Mouse (Mus musculus) forebrain, postnatal 0 days (tissue): ENCODE data around the gene Kirrel3. TPM values are rescaled to one million over a fixed set of nuclear protein-coding genes. Genes with fewer than 3 reads are reported as not detected.

Experiments used
- ATAC-seq: fragments of 200-750 bp; cut with Nextera tagmentation; 2 replicates; pipeline ENCODE4 v1.8.0; 2017; ENCODE audit warnings: mild to moderate bottlenecking, moderate library complexity
- DNase-seq: peaks from one replicate; pipeline ENCODE4 v3.0.0-alpha.2; 2015
- H3K27ac ChIP-seq: fragments of 300-500 bp; sonication (generic); 2 replicates; pipeline ENCODE4 v1.5.1; 2014; ENCODE audit warnings: low read depth, mild to moderate bottlenecking, antibody characterized with exemption, low read length, moderate library complexity, mixed read lengths
- H3K27me3 ChIP-seq: fragments of 300-500 bp; sonication (generic); 2 replicates; pipeline ENCODE4 v1.6.1; 2014; ENCODE audit warnings: mild to moderate bottlenecking, low read length, mixed read lengths; ENCODE audit not compliant: insufficient read depth
- H3K36me3 ChIP-seq: fragments of 300-500 bp; sonication (generic); 2 replicates; pipeline ENCODE4 v1.6.1; 2014; ENCODE audit warnings: mild to moderate bottlenecking, moderate library complexity; ENCODE audit not compliant: insufficient read depth
- H3K4me1 ChIP-seq: fragments of 300-500 bp; sonication (generic); 2 replicates; pipeline ENCODE4 v1.6.1; 2014; ENCODE audit warnings: antibody characterized with exemption; ENCODE audit not compliant: insufficient read depth
- H3K4me2 ChIP-seq: fragments of 300-500 bp; sonication (generic); 2 replicates; pipeline ENCODE4 v1.6.1; 2014; ENCODE audit warnings: low read depth, mild to moderate bottlenecking, moderate library complexity
- H3K4me3 ChIP-seq: fragments of 300-500 bp; sonication (generic); 2 replicates; pipeline ENCODE4 v1.5.1; 2014; ENCODE audit warnings: low read depth, low read length, mixed read lengths
- H3K9ac ChIP-seq: fragments of 300-500 bp; sonication (generic); 2 replicates; pipeline ENCODE4 v1.6.1; 2014; ENCODE audit warnings: mild to moderate bottlenecking
- H3K9me3 ChIP-seq: fragments of 300-500 bp; sonication (generic); 2 replicates; pipeline ENCODE4 v1.6.1; 2016; ENCODE audit warnings: low read length
- CTCF ChIP-seq: sonication (generic); IDR thresholded peaks from 2 replicates; pipeline ENCODE4 v1.5.1; 2016; ENCODE audit warnings: antibody characterized with exemption, control low read depth, low read depth
- WGBS: fragments of 180-500 bp; shearing (Covaris S2); extraction: QIAGEN DNeasy Blood & Tissue Kit; methylation state at CpG from one replicate; pipeline ENCODE4 v1.1.7; 2014; 5-methylcytosine and 5-hydroxymethylcytosine counted together
- polyA plus RNA-seq: library from polyadenylated mRNA; unstranded; fragments of >200 nt; fragmentation: Nextera tagmentation; extraction: Ambion mirVana; gene quantifications from 2 replicates; pipeline ENCODE4 v1.2.1, GENCODE M21; 2015
- total RNA-seq: library from RNA; depleted of rRNA; stranded (reverse); fragments of >200 nt; gene quantifications from 2 replicates; pipeline ENCODE4 v1.2.3, GENCODE M21; 2014

The Kirrel3 gene
- total and polyA plus RNA-seq, 2 experiments from 2014 or later = 35.3 to 57.6 TPM

DNA sequence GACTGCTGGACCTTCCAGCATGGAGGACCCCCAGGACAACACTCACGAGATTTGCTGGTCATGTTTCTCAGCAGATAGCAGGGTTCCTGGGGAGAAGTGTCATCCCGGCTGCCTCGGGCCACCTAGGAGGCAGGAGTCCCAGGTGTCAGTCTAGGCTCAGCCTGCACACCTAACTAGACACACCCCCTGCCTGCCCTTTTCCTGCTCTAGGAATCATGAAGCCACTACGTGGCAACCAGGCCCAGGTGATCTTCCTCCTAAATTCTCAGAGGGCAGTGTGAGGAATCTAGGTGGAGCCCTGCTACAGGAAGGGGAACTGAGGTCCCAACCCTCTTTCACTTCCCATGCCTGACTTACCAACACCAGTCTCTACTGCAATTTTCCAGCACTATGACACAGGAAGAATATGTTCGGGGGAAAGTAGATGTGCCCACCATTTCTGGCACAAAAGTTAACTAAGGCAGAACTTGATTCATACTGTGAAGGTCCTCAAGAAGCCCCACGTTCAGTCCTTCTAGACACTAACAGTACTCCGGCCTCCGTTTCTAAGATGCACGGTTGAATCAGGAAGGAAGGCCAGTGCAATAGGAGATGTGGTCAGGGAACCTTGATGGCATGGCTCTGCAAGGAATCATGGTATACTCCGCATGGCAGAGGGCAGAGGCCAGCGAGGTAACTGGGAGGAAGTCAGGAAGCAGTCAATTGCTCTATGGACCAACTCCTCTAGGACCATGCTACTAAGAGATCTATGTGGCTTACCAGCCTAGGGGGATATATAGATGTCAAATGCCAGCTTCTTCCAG lies 570.0 kb downstream of the Kirrel3 start:
- ATAC-seq (no peak), DNase-seq (no peak)
- no peaks in the 10 kb centered on the region for H3K9me3 ChIP-seq
- no peaks in the 10 kb centered on the region for H3K27me3 ChIP-seq
- no peaks in the 10 kb centered on the region for H3K4me1 ChIP-seq
- H3K4me2 ChIP-seq = no peak overlapping the region
- no peak overlapping the region for H3K4me3 ChIP-seq
- 93% methylated on average over 11 of the region's 11 CpGs for WGBS
- H3K36me3 ChIP-seq = peaks cover 7% of the 10 kb centered on the region; the same call in 1 of the 2 replicates
- TF ChIP-seq CTCF = no peak
- no peak overlapping the region for H3K27ac ChIP-seq
- no peak overlapping the region for H3K9ac ChIP-seq

DNA sequence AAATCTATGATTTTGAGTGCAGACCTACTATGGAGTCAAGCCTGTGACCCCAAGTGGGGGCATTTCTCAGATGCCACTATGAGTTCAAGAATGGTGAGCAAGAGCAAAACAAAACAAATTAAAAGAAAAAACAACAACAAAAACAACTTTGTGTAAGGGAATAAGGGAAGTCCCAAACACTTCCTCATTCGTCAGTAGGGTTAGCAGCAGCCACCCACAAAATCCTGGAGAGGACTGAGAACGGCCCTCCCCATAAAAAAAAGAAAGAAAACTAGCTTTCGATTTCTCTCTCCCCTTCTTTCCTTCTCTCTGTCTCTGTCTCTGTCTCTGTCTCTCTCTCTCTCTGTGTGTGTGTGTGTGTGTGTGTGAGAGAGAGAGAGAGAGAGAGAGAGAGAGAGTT lies 570.9 kb downstream of the Kirrel3 start:
- Histone ChIP-seq H3K4me3 (no peak overlapping the region), H3K27ac (no peak overlapping the region), H3K36me3 (peaks cover 7% of the 10 kb centered on the region; the same call in 1 of the 2 replicates), H3K9me3 (no peaks in the 10 kb centered on the region), H3K4me1 (no peaks in the 10 kb centered on the region), H3K4me2 (no peak overlapping the region), H3K9ac (no peak overlapping the region), H3K27me3 (no peaks in the 10 kb centered on the region)
- 91% methylated on average over 3 of the region's 3 CpGs for WGBS
- no peak for TF ChIP-seq CTCF
- no peak for DNase-seq
- no peak for ATAC-seq

DNA sequence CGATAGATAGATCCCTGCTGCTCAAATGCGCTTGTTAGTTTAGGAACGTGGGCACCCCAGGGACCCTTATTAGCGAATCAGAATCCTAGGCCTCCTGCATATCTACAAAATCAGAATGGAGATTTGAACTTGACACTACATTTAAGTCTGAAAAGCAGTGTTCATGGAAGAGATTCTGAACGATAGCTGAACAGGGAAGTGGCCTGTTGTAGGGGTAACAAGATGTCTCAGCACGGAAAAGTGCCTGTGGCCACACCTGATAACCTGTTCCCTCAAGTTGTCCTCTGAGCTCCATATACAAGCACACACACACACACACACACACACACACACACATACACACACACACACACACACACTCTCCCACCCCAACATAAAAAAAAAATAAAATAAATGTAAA lies 571.9 kb downstream of the Kirrel3 start:
- no peaks in the 10 kb centered on the region for H3K4me1 ChIP-seq
- no peak overlapping the region for H3K27ac ChIP-seq
- DNase-seq (no peak), ATAC-seq (no peak)
- H3K4me3 ChIP-seq = no peak overlapping the region
- peaks cover 6% of the 10 kb centered on the region; the same call in 1 of the 2 replicates for H3K36me3 ChIP-seq
- no peaks in the 10 kb centered on the region for H3K27me3 ChIP-seq
- no peak for TF ChIP-seq CTCF
- H3K9me3 ChIP-seq = no peaks in the 10 kb centered on the region
- H3K4me2 ChIP-seq = no peak overlapping the region
- 89% methylated on average over 6 of the region's 6 CpGs for WGBS
- no peak overlapping the region for H3K9ac ChIP-seq

DNA sequence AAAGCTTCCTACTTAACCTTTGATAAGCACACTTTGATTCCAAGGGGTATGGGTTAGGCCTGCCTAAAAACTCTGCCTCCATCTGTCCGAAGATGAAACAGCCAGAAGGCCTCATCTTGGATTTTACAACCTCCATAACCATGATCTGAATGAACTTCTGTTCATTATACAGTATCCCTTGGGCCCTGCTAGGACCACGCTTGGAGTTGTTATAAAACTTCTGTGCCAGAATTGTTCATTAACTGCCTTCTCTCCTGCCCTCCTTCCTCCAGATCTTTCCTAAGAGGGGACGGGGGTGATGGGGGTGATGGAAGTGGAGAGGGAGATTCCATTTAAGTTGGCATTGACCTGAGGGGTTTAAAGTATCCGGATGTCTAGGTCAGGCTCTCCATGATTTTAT lies 572.5 kb downstream of the Kirrel3 start:
- Histone ChIP-seq H3K4me2 (no peak overlapping the region), H3K36me3 (0 out of 2 replicates have a peak, but pooled peaks cover under 1% of the 10 kb centered on the region), H3K27ac (no peak overlapping the region), H3K9ac (no peak overlapping the region), H3K27me3 (no peaks in the 10 kb centered on the region), H3K4me1 (no peaks in the 10 kb centered on the region), H3K4me3 (no peak overlapping the region), H3K9me3 (no peaks in the 10 kb centered on the region)
- no peak for TF ChIP-seq CTCF
- 95% methylated on average over 4 of the region's 4 CpGs for WGBS
- no peak for ATAC-seq
- no peak for DNase-seq

DNA sequence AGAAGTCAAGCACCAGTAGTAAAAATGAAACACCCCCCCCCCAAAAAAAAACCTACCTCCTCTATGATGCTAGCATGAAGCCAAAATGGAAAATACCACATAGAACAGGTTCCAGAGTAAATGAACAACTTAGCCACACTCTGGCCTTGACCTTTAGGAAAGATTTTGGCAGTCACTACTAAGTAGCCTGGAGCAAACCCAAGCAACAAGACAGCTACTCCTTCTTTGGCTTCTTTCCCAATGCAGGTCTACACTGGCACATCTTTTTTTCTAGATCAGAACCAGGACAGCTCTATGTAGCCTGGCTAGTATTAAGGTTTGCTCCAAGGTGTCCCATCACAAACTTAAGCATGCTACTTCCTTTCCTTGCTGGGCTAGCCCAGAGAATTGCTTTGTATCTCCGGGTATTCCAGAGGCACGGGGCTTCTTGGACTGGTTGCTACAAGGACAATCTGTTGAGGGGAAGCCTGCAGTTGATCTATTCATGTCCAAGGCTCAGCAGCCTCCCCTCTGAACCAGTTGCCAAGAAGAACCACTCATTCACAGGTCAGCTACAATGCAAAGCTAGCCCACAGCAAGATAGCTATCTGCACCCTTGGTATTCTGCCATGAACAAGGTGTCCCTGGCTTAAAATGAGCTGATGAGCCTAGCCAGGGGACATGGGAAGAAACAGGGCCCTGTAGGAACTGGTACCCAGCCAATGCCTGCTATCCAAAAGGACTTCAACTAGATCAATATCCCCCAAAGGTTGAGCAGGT lies 573.1 kb downstream of the Kirrel3 start:
- WGBS = 95% methylated on average over 2 of the region's 2 CpGs
- Histone ChIP-seq H3K4me1 (no peaks in the 10 kb centered on the region), H3K27me3 (no peaks in the 10 kb centered on the region), H3K4me2 (no peak overlapping the region), H3K4me3 (no peak overlapping the region), H3K36me3 (no peaks in the 10 kb centered on the region), H3K9ac (no peak overlapping the region), H3K9me3 (no peaks in the 10 kb centered on the region), H3K27ac (no peak overlapping the region)
- DNase-seq (no peak), ATAC-seq (no peak)
- TF ChIP-seq CTCF = no peak

DNA sequence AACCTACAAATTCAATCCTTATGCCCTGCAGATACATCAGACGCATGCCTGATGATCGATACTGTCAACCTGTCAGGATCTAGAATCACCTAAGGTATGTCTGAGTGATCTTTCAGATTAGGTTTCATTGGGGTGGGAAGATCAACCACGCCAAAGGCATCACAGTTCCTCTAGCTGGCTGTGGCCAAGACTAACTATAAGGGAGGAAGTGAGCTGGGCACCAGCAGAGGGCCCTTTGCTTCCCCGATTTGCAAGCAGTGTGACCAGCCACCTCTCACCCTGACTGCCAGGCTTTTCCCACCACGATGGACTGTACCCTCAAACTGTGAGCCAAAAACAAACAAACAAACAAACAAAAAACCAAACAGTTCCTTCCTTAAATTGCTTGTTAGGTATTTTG lies 574.2 kb downstream of the Kirrel3 start:
- no peak for DNase-seq

DNA sequence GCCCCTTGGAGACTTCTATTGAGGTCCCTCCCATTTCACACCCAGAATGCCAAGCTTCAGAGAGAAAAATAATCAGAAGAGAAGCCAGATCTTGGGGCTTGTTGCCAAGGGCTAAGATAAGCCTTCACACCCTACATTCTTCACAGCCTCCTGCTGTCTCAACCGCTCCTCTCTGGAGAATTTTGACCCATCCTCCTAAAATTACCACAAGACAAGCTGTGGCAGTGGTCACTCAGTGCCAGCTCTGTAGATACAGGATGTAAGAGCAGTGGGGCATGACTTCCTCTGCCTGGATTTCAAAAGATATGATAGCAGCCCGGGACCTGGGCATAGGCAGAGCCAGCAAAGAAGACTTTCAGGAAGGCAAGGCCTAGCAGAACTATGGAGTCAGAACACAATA lies 575.8 kb downstream of the Kirrel3 start:
- TF ChIP-seq CTCF = no peak
- no peak overlapping the region for H3K4me2 ChIP-seq

More for the DNA sequence above, 574.2 kb downstream of the Kirrel3 start:
- H3K9ac ChIP-seq = no peak overlapping the region
- 95% methylated on average over 5 of the region's 5 CpGs for WGBS
- no peak overlapping the region for H3K4me3 ChIP-seq
- no peaks in the 10 kb centered on the region for H3K36me3 ChIP-seq
- TF ChIP-seq CTCF = no peak
- H3K9me3 ChIP-seq = no peaks in the 10 kb centered on the region
- H3K27ac ChIP-seq = no peak overlapping the region
- no peak overlapping the region for H3K4me2 ChIP-seq
- ATAC-seq = no peak
- no peaks in the 10 kb centered on the region for H3K27me3 ChIP-seq
- no peaks in the 10 kb centered on the region for H3K4me1 ChIP-seq

More for the DNA sequence above, 575.8 kb downstream of the Kirrel3 start:
- Histone ChIP-seq H3K36me3 (no peaks in the 10 kb centered on the region), H3K4me1 (no peaks in the 10 kb centered on the region), H3K27me3 (no peaks in the 10 kb centered on the region), H3K4me3 (no peak overlapping the region), H3K9me3 (no peaks in the 10 kb centered on the region), H3K27ac (no peak overlapping the region), H3K9ac (no peak overlapping the region)
- DNase-seq = no peak
- ATAC-seq = peak; percentile 8; the same call in 1 of the 2 replicates
- WGBS = 82% methylated on average over 2 of the region's 2 CpGs
